Mouse (Mus musculus) stomach, embryonic 14.5 days (tissue): Measurements from ENCODE around the gene Zfp113. TPM values are rescaled to one million over a fixed set of nuclear protein-coding genes. Genes with fewer than 3 reads are reported as not detected.

Experiments used
- ATAC-seq: fragments of 200-750 bp; cut with Nextera tagmentation; 2 replicates; pipeline ENCODE4 v1.8.0; 2017; ENCODE audit warnings: low read depth, moderate TSS enrichment; ENCODE audit not compliant: insufficient number of reproducible peaks, insufficient read depth, low FRiP score
- H3K27ac ChIP-seq: fragments of 300-500 bp; sonication (generic); 2 replicates; pipeline ENCODE4 v1.5.1; 2014; ENCODE audit warnings: mild to moderate bottlenecking, low read length, moderate library complexity, mixed read lengths
- H3K27me3 ChIP-seq: fragments of 300-500 bp; sonication (generic); 2 replicates; pipeline ENCODE4 v1.6.1; 2014; ENCODE audit warnings: low read length, control low read depth, mixed read lengths; ENCODE audit not compliant: control insufficient read depth, insufficient read depth
- H3K36me3 ChIP-seq: fragments of 300-500 bp; sonication (generic); 2 replicates; pipeline ENCODE4 v1.6.1; 2014; ENCODE audit warnings: mild to moderate bottlenecking, control low read depth, low read length, moderate library complexity, mixed read lengths; ENCODE audit not compliant: control insufficient read depth, insufficient read depth
- H3K4me1 ChIP-seq: fragments of 300-500 bp; sonication (generic); 2 replicates; pipeline ENCODE4 v1.6.1; 2014; ENCODE audit warnings: low read length, control low read depth, mixed read lengths; ENCODE audit not compliant: control insufficient read depth, insufficient read depth
- H3K4me2 ChIP-seq: fragments of 300-500 bp; sonication (generic); replicated peaks from 2 replicates; pipeline ENCODE4 v1.6.1; 2014; ENCODE audit warnings: low read depth, low read length, control low read depth
- H3K4me3 ChIP-seq: fragments of 300-500 bp; sonication (generic); 2 replicates; pipeline ENCODE4 v1.5.1; 2014; ENCODE audit warnings: low read depth, low read length, control low read depth
- H3K9ac ChIP-seq: fragments of 300-500 bp; sonication (generic); replicated peaks from 2 replicates; pipeline ENCODE4 v1.6.1; 2014; ENCODE audit warnings: low read depth, mild to moderate bottlenecking, control low read depth, low read length, moderate library complexity, mixed read lengths
- H3K9me3 ChIP-seq: fragments of 300-500 bp; sonication (generic); 2 replicates; pipeline ENCODE4 v1.6.1; 2016; ENCODE audit warnings: low read depth, low read length, control low read depth; ENCODE audit not compliant: control insufficient read depth
- WGBS: fragments of 180-500 bp; shearing (Covaris S2); extraction: QIAGEN DNeasy Blood & Tissue Kit; methylation state at CpG from one replicate; pipeline ENCODE4 v1.1.7; 2014; 5-methylcytosine and 5-hydroxymethylcytosine counted together
- polyA plus RNA-seq: library from polyadenylated mRNA; unstranded; fragments of >200 nt; fragmentation: Nextera tagmentation; extraction: Ambion mirVana; gene quantifications from 2 replicates; pipeline ENCODE4 v1.2.1, GENCODE M21; 2014

The Zfp113 gene
- polyA plus RNA-seq, 1 experiment from 2014 or later, result 18.2 TPM

DNA sequence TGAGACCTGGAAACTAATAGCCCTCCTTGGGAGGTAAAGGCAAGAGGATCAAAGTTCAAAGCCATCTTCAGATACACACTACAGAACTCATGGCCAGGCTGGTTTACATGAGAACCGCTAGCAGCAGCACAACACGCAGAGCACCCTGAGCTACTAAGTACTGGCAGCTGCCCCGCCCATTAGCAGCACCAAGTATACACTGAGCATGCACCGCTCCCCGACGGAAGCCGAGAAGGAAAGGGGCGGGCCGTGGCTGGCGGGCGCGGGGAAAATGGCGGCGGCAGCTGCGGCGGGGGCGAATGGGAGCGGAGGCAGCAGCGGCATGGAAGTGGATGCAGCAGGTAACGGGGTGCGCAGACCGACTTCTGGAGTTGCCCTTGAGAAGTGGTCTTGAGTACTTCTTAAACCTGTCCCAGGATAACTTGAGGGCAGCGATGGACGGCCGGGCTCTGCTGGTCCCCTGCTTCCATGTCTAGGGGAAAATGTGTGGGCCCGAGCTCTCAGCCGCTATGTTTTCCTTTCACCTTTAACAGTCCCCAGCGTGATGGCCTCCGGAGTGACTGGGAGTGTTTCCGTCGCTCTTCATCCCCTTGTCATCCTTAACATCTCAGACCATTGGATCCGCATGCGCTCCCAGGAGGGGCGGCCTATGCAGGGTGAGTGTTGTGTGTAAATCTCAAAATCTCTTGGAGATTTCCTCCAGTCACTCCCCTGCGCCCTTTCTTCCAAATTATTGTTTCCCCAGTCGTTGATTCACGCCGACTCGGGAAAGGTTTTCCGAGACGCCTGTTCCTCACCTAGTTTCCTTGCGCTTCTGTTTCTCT, 5.5 kb upstream of the Zfp113 start, which contains the start of gene Cops6:
TSS of gene Cops6 (plus strand) at position 230 of the 824 bp plus-strand sequence.
- H3K4me1 ChIP-seq, result peaks cover 7% of the 10 kb centered on the region; the same call in 1 of the 2 replicates
- H3K9me3 ChIP-seq, result no peaks in the 10 kb centered on the region
- peak within 1 kb of the TSS; percentile 74; the same call in 1 of the 2 replicates for H3K27ac ChIP-seq
- H3K36me3 ChIP-seq, result peaks cover 37% of the 10 kb centered on the region
- H3K27me3 ChIP-seq, result no peaks in the 10 kb centered on the region
- peak; percentile 94 for ATAC-seq
- WGBS, result under 1% methylated on average over 42 of the region's 42 CpGs
- H3K4me3 ChIP-seq, result peak within 1 kb of the TSS; percentile 86
- H3K9ac ChIP-seq, result peak within 1 kb of the TSS; percentile 87
- H3K4me2 ChIP-seq, result peak within 1 kb of the TSS; percentile 70

GRCm38 (mm10) chr5:138160224-138160762, 4.7 kb upstream of the Zfp113 start:
- no peaks in the 10 kb centered on the region for H3K27me3 ChIP-seq
- WGBS, result 66% methylated on average over 7 of the region's 7 CpGs
- ATAC-seq, result no peak
- no peaks in the 10 kb centered on the region for H3K9me3 ChIP-seq
- H3K27ac ChIP-seq, result peak overlapping the region; percentile 74; the same call in 1 of the 2 replicates
- peak overlapping the region; percentile 34 for H3K4me2 ChIP-seq
- peak overlapping the region; percentile 86 for H3K4me3 ChIP-seq
- peaks cover 7% of the 10 kb centered on the region; the same call in 1 of the 2 replicates for H3K4me1 ChIP-seq
- peak overlapping the region; percentile 87; the same call in 1 of the 2 replicates for H3K9ac ChIP-seq
- H3K36me3 ChIP-seq, result peaks cover 29% of the 10 kb centered on the region

DNA sequence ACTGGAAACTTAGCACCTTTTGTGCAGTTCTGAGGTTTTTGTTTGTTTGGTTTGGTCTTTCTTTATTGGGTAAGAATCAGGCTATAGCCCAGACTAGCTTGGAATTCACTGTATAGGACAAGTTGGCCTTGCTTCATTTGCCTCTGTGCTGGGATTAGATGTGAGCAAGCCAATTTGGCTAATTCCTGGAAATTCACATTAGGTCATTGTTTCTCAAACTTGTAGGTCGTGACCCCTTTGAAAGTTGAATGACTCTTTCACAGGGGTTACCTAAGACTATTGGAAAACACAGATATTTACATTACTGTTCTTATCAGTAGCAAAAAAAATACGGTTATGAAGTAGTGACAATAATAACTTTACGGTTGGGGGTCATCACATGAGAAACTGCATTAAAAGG, 1.2 kb downstream of the Zfp113 start:
- Histone ChIP-seq H3K27me3 (no peaks in the 10 kb centered on the region), H3K4me1 (no peaks in the 10 kb centered on the region; the same call in 1 of the 2 replicates), H3K9me3 (no peaks in the 10 kb centered on the region), H3K27ac (no peak overlapping the region), H3K4me2 (peak overlapping the region; percentile 67), H3K36me3 (peaks cover 20% of the 10 kb centered on the region), H3K4me3 (peak overlapping the region; percentile 79), H3K9ac (peak overlapping the region; percentile 82)
- ATAC-seq, result no peak
- 72% methylated on average over 3 of the region's 3 CpGs for WGBS

- H3K4me2 ChIP-seq, result no peak overlapping the region
- H3K9me3 ChIP-seq, result no peaks in the 10 kb centered on the region
- H3K4me3 ChIP-seq, result no peak overlapping the region
- 53% methylated on average over 4 of the region's 4 CpGs for WGBS
- H3K4me1 ChIP-seq, result no peaks in the 10 kb centered on the region
- no peaks in the 10 kb centered on the region for H3K27me3 ChIP-seq
- ATAC-seq, result no peak
- no peak overlapping the region for H3K27ac ChIP-seq
- peaks cover 14% of the 10 kb centered on the region for H3K36me3 ChIP-seq
- H3K9ac ChIP-seq, result no peak overlapping the region
These were observed 17.0 kb downstream of the Zfp113 start for GRCm38 (mm10) chr5:138138585-138138984.

- H3K27me3 ChIP-seq, result no peaks in the 10 kb centered on the region
- no peaks in the 10 kb centered on the region for H3K4me1 ChIP-seq
- WGBS, result 60% methylated on average over 8 of the region's 8 CpGs
- H3K27ac ChIP-seq, result no peak overlapping the region
- no peak overlapping the region for H3K4me2 ChIP-seq
- no peaks in the 10 kb centered on the region for H3K9me3 ChIP-seq
- 0 out of 2 replicates have a peak, but pooled peaks have one; percentile 42 for ATAC-seq
- H3K4me3 ChIP-seq, result no peak overlapping the region
- H3K9ac ChIP-seq, result no peak overlapping the region
- H3K36me3 ChIP-seq, result peaks cover 20% of the 10 kb centered on the region
These were observed 17.5 kb downstream of the Zfp113 start for GRCm38 (mm10) chr5:138137935-138138549.

GRCm38 (mm10) chr5:138137257-138137656, 18.3 kb downstream of the Zfp113 start:
- ATAC-seq, result no peak
- peaks cover 27% of the 10 kb centered on the region for H3K36me3 ChIP-seq
- H3K4me3 ChIP-seq, result no peak overlapping the region
- H3K27me3 ChIP-seq, result no peaks in the 10 kb centered on the region
- 66% methylated on average over 4 of the region's 4 CpGs for WGBS
- no peak overlapping the region for H3K4me2 ChIP-seq
- H3K4me1 ChIP-seq, result no peaks in the 10 kb centered on the region
- H3K27ac ChIP-seq, result no peak overlapping the region
- no peaks in the 10 kb centered on the region for H3K9me3 ChIP-seq
- no peak overlapping the region for H3K9ac ChIP-seq

GRCm38 (mm10) chr5:138132425-138133064, 23.0 kb downstream of the Zfp113 start:
- no peak overlapping the region for H3K4me2 ChIP-seq
- no peak overlapping the region for H3K27ac ChIP-seq
- 92% methylated on average over 5 of the region's 5 CpGs for WGBS
- H3K4me1 ChIP-seq, result no peaks in the 10 kb centered on the region
- H3K9ac ChIP-seq, result no peak overlapping the region
- ATAC-seq, result no peak
- H3K4me3 ChIP-seq, result no peak overlapping the region
- peaks cover 60% of the 10 kb centered on the region for H3K36me3 ChIP-seq
- H3K27me3 ChIP-seq, result no peaks in the 10 kb centered on the region
- no peaks in the 10 kb centered on the region for H3K9me3 ChIP-seq

GRCm38 (mm10) chr5:138118041-138118440, 37.5 kb downstream of the Zfp113 start:
- H3K27ac ChIP-seq, result no peak overlapping the region; the same call in 1 of the 2 replicates
- peak overlapping the region; percentile 64 for H3K4me2 ChIP-seq
- peak overlapping the region; percentile 71; the same call in 1 of the 2 replicates for H3K9ac ChIP-seq
- ATAC-seq, result no peak
- H3K36me3 ChIP-seq, result peaks cover 5% of the 10 kb centered on the region
- peak overlapping the region; percentile 58 for H3K4me3 ChIP-seq
- 66% methylated on average over 3 of the region's 3 CpGs for WGBS
- no peaks in the 10 kb centered on the region for H3K27me3 ChIP-seq
- H3K4me1 ChIP-seq, result no peaks in the 10 kb centered on the region; the same call in 1 of the 2 replicates
- no peaks in the 10 kb centered on the region for H3K9me3 ChIP-seq
